Mouse (Mus musculus): Measurements from ENCODE around the gene Lrg1. TPM values are rescaled to one million over a fixed set of nuclear protein-coding genes. Genes with fewer than 3 reads are reported as not detected.

Gene Lrg1
- polyA plus RNA-seq, 1 experiment from 2014 or later: 1.8 TPM

DNA sequence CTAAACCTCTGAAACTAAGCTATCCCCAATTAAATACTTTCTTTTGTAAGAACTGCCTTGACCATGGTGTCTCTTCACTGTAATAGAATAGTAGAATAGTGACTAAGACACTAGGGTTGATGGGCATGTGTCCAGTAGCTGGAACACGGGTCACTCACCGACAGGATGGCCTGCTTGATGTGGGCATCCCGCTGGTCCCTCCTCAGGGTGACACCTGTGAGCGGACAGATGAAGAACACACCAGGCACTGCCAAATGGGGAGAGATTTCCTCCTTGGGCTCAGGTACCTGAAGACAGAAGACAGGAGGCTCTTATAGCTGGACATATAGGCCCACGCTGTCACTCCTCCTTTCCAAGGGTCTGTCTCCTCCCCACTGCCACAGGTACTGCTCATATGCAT, 49.6 kb downstream of the Lrg1 start:
- 89% methylated on average over 5 of the region's 5 CpGs for WGBS
- Histone ChIP-seq H3K9ac (no peak overlapping the region), H3K9me3 (replicated peaks) (no peaks in the 10 kb centered on the region), H3K36me3 (peaks cover 56% of the 10 kb centered on the region), H3K27ac (replicated peaks) (no peak overlapping the region), H3K4me1 (peaks cover 28% of the 10 kb centered on the region), H3K4me2 (replicated peaks) (no peak overlapping the region), H3K4me3 (replicated peaks) (no peak overlapping the region), H3K27me3 (no peaks in the 10 kb centered on the region)
- no peak for ATAC-seq (ENCODE audit: insufficient number of reproducible peaks, low FRiP score, low TSS enrichment, low read depth)

DNA sequence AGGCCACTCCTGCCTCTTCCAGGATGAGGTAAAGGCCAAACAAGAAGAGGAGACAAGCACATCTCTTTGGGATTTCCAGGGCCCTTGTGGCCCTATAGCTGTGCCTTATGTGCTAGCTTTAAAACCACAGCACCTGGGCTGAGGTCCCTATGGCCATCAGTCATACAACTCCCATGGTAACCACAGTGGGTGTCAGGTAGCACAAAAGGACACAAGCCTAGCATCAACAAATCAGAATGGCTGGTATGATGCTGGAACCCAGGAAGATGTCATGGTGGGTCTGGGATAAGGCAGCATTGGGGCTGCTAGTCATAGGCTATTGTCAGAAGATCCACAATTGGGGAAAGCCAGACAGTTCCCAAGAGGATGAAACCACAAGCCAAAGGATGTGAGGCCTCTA, 50.7 kb downstream of the Lrg1 start:
- H3K9me3 ChIP-seq (replicated peaks): no peaks in the 10 kb centered on the region

More for the DNA sequence above, 50.7 kb downstream of the Lrg1 start:
- Histone ChIP-seq H3K4me2 (replicated peaks) (no peak overlapping the region), H3K4me3 (replicated peaks) (no peak overlapping the region), H3K4me1 (peaks cover 28% of the 10 kb centered on the region), H3K36me3 (peaks cover 66% of the 10 kb centered on the region), H3K27me3 (no peaks in the 10 kb centered on the region), H3K9ac (no peak overlapping the region), H3K27ac (replicated peaks) (no peak overlapping the region)
- no peak for ATAC-seq (ENCODE audit: insufficient number of reproducible peaks, low FRiP score, low TSS enrichment, low read depth)

Other genes starting within 250 kb of the Lrg1 start
- gene Zfp119a, start 243.1 kb downstream of the Lrg1 start, polyA plus RNA-seq (2015; fragmentation: Nextera tagmentation; extraction: Ambion mirVana): 8.7 and 10.1 TPM in 2 replicates
- gene Zfp959, start 229.9 kb downstream of the Lrg1 start, polyA plus RNA-seq (2015; fragmentation: Nextera tagmentation; extraction: Ambion mirVana): 12.2 and 12.7 TPM in 2 replicates
- gene Zfp119b, start 172.5 kb downstream of the Lrg1 start, polyA plus RNA-seq (2015; fragmentation: Nextera tagmentation; extraction: Ambion mirVana): 6.8 and 7.4 TPM in 2 replicates
- 3.3 and 3.7 TPM in 2 replicates for gene Ebi3, start 169.4 kb downstream of the Lrg1 start, polyA plus RNA-seq (2015; fragmentation: Nextera tagmentation; extraction: Ambion mirVana)
- 22.8 and 26.0 TPM in 2 replicates for gene Yju2, start 162.9 kb downstream of the Lrg1 start, polyA plus RNA-seq (2015; fragmentation: Nextera tagmentation; extraction: Ambion mirVana)
- 20.4 and 22.2 TPM in 2 replicates for gene Shd, start 151.5 kb downstream of the Lrg1 start, polyA plus RNA-seq (2015; fragmentation: Nextera tagmentation; extraction: Ambion mirVana)
- 12.5 and 16.8 TPM in 2 replicates for gene Fsd1, start 135.5 kb downstream of the Lrg1 start, polyA plus RNA-seq (2015; fragmentation: Nextera tagmentation; extraction: Ambion mirVana)
- 23.6 and 24.5 TPM in 2 replicates for gene Stap2, start 116.4 kb downstream of the Lrg1 start, polyA plus RNA-seq (2015; fragmentation: Nextera tagmentation; extraction: Ambion mirVana)
- gene Mpnd, start 116.3 kb downstream of the Lrg1 start, polyA plus RNA-seq (2015; fragmentation: Nextera tagmentation; extraction: Ambion mirVana): 91.3 and 97.2 TPM in 2 replicates
- 194 and 201 TPM in 2 replicates for gene Sh3gl1, start 85.4 kb downstream of the Lrg1 start, polyA plus RNA-seq (2015; fragmentation: Nextera tagmentation; extraction: Ambion mirVana)
- 21.6 and 23.0 TPM in 2 replicates for gene Chaf1a, start 81.6 kb downstream of the Lrg1 start, polyA plus RNA-seq (2015; fragmentation: Nextera tagmentation; extraction: Ambion mirVana)
- 46.4 and 51.6 TPM in 2 replicates for gene Ubxn6, start 47.0 kb downstream of the Lrg1 start, polyA plus RNA-seq (2015; fragmentation: Nextera tagmentation; extraction: Ambion mirVana)
- gene Hdgfl2, start 42.4 kb downstream of the Lrg1 start, polyA plus RNA-seq (2015; fragmentation: Nextera tagmentation; extraction: Ambion mirVana): 112 and 119 TPM in 2 replicates
- gene Plin4, start 12.2 kb downstream of the Lrg1 start, polyA plus RNA-seq (2015; fragmentation: Nextera tagmentation; extraction: Ambion mirVana): 0.08 TPM in 1 of 2 replicates, not detected in the other
- gene Plin5, start 4.4 kb downstream of the Lrg1 start, polyA plus RNA-seq (2015; fragmentation: Nextera tagmentation; extraction: Ambion mirVana): 0.72 and 1.2 TPM in 2 replicates
- gene Sema6b, start 18.3 kb upstream of the Lrg1 start, polyA plus RNA-seq (2015; fragmentation: Nextera tagmentation; extraction: Ambion mirVana): 4.2 and 4.6 TPM in 2 replicates
- 13.9 and 14.5 TPM in 2 replicates for gene Tnfaip8l1, start 40.5 kb upstream of the Lrg1 start, polyA plus RNA-seq (2015; fragmentation: Nextera tagmentation; extraction: Ambion mirVana)
- gene Mydgf, start 61.9 kb upstream of the Lrg1 start, polyA plus RNA-seq (2015; fragmentation: Nextera tagmentation; extraction: Ambion mirVana): 102 and 108 TPM in 2 replicates
- 37.1 and 40.9 TPM in 2 replicates for gene Dpp9, start 96.9 kb upstream of the Lrg1 start, polyA plus RNA-seq (2015; fragmentation: Nextera tagmentation; extraction: Ambion mirVana)
- 15.0 and 15.4 TPM in 2 replicates for gene Fem1a, start 134.8 kb upstream of the Lrg1 start, polyA plus RNA-seq (2015; fragmentation: Nextera tagmentation; extraction: Ambion mirVana)
- 6.7 and 7.4 TPM in 2 replicates for gene Ticam1, start 154.8 kb upstream of the Lrg1 start, polyA plus RNA-seq (2015; fragmentation: Nextera tagmentation; extraction: Ambion mirVana)
- 89.5 and 92.6 TPM in 2 replicates for gene Plin3, start 170.9 kb upstream of the Lrg1 start, polyA plus RNA-seq (2015; fragmentation: Nextera tagmentation; extraction: Ambion mirVana)
- gene Arrdc5, start 178.3 kb upstream of the Lrg1 start, polyA plus RNA-seq (2015; fragmentation: Nextera tagmentation; extraction: Ambion mirVana): 0.33 TPM in 1 of 2 replicates, not detected in the other
- 110 and 113 TPM in 2 replicates for gene Uhrf1, start 181.3 kb upstream of the Lrg1 start, polyA plus RNA-seq (2015; fragmentation: Nextera tagmentation; extraction: Ambion mirVana)
- gene Kdm4b, start 204.1 kb upstream of the Lrg1 start, polyA plus RNA-seq (2015; fragmentation: Nextera tagmentation; extraction: Ambion mirVana): 40.1 and 43.6 TPM in 2 replicates

Measured in embryonic facial prominence, embryonic 15.5 days (tissue).